Mouse (Mus musculus): ENCODE data around the gene Myo1f. TPM values are rescaled to one million over a fixed set of nuclear protein-coding genes. Genes with fewer than 3 reads are reported as not detected.
A peak's percentile ranks its signal among the peaks of the same experiment; 100 is the strongest.

Myo1f gene
- polyA plus RNA-seq, 1 experiment, result 2.7 TPM

DNA sequence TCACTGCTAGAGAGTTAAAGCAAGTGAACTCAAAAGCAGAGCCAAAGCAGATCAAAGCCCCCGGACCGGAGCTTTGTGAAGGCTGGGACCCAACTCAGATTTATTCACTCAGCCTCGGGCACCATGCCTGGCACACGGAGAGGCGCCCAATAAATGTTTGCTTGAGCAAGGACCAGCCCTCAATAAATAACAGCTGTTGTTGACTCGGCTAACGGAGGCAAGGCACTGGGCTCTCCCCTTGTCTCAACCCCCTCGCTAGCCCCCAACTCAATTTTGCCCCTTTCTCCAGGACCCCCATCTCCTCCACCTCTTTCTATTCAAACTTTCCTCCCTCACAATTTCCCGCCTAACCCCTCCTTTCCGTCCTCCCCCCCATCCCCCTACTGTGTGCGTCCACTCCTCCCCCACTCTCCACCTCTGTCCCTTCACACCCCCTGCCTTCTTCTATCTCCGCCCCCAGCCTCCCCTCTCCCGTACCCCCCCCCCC lies 32.0 kb upstream of the Myo1f start:
- TF ChIP-seq CTCF (conservative IDR thresholded peaks at IDR 0.05; ENCODE audit: insufficient read depth, insufficient read length, low read depth, low read length), result no peak
- DNase-seq, result peak; percentile 10
- peak overlapping the region; percentile 72 for H3K4me3 ChIP-seq (ENCODE audit: insufficient read depth, low read depth, low read length)
- no peaks in the 10 kb centered on the region for H3K36me3 ChIP-seq (ENCODE audit: control insufficient read depth, insufficient read depth, low read length)
- 11% methylated on average over 13 of the region's 13 CpGs for WGBS
- no peaks in the 10 kb centered on the region for H3K4me1 ChIP-seq (ENCODE audit: control insufficient read depth, insufficient read depth, low read length)
- H3K27ac ChIP-seq (ENCODE audit: insufficient read depth, low read depth, low read length), result no peak overlapping the region
- H3K27me3 ChIP-seq (replicated peaks; ENCODE audit: control insufficient read depth, insufficient read depth, low read length), result no peaks in the 10 kb centered on the region

DNA sequence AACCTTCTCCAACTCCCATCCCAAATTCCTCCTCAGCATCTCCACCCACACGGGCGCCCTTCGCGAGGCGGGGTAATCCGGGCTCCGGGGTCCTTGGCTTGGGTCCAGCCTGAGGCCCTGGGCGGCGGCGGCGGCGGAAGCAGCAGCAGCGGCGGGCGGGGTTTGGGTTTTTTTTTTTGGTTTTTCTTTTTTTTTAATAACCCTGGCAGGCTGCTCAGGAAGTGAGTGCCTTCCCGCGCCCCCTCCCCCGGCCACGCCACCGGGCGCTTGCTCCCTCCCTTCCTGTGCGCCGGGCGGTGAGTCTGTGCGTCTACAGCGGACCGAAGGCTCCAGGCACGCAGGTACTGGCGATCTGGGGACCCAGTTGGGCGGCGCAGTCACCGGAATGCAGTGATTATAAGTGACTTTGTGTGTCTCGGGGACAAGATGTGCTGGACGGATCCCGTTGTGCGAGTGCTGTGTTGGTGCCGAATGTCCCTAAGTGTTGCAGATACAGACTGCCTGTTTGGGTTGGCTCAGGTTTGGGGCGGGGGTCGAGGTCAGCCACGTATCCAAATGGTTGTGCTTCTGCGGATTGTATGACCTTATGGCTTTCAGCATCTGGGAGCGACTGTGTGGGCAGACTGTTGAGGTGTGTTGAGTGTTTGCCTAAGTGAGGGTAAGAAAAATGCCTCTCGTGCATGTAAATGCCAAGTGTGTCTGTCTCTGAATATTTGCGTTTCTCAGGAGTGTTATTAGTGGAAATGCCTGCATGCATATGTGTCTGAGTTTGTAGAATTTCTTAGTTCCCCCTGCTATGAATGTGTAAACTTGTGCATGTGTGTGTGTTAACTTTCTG lies 31.4 kb upstream of the Myo1f start, which contains the start of gene Adamts10:
Gene Adamts10, plus strand, starts transcription at position 287 of the 838 bp plus-strand sequence.
- Histone ChIP-seq H3K36me3 (ENCODE audit: control insufficient read depth, insufficient read depth, low read length) (no peaks in the 10 kb centered on the region), H3K27me3 (replicated peaks; ENCODE audit: control insufficient read depth, insufficient read depth, low read length) (no peaks in the 10 kb centered on the region), H3K4me3 (ENCODE audit: insufficient read depth, low read depth, low read length) (peak within 1 kb of the TSS; percentile 72), H3K4me1 (ENCODE audit: control insufficient read depth, insufficient read depth, low read length) (no peaks in the 10 kb centered on the region), H3K27ac (ENCODE audit: insufficient read depth, low read depth, low read length) (peak within 1 kb of the TSS; percentile 37)
- 1% methylated on average over 44 of the region's 44 CpGs for WGBS
- peak; percentile 84 for DNase-seq
- TF ChIP-seq POLR2A (IDR thresholded peaks at IDR 0.05; ENCODE audit: low read depth, low read length), result no peak
- no peak for TF ChIP-seq CTCF (conservative IDR thresholded peaks at IDR 0.05; ENCODE audit: insufficient read depth, insufficient read length, low read depth, low read length)

DNA sequence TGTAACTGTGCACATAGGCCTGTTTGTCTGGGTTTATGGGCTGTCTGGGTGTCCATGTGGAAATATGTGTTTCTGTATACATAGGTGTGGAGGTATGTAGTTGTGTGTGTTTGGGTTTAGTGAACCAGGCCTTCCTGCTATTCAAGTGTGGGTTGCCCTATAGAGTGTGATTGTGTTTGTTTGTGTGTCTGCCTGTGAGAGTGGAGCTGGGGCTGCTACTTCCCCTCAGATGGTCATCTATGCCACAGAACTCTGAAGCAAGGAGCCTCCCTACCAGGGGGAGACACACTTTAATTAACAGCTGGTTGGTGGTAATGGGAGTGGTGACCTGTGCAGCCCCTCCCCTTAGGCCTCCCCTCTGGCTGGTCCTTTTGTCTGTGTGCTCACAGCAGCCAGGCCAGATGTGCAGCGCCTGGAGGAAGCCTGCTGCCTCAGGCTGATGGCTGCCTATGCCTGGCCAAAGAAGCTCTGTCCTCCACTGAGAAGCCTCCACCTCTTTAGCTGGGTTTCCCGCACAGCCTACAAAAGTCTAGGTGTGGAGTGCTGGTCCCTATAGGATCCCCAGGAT lies 30.6 kb upstream of the Myo1f start:
- Histone ChIP-seq H3K36me3 (ENCODE audit: control insufficient read depth, insufficient read depth, low read length) (no peaks in the 10 kb centered on the region), H3K27ac (ENCODE audit: insufficient read depth, low read depth, low read length) (no peak overlapping the region; the same call in 1 of the 2 replicates), H3K4me1 (ENCODE audit: control insufficient read depth, insufficient read depth, low read length) (no peaks in the 10 kb centered on the region), H3K4me3 (ENCODE audit: insufficient read depth, low read depth, low read length) (peak overlapping the region; percentile 72), H3K27me3 (replicated peaks; ENCODE audit: control insufficient read depth, insufficient read depth, low read length) (no peaks in the 10 kb centered on the region)
- TF ChIP-seq POLR2A (IDR thresholded peaks at IDR 0.05; ENCODE audit: low read depth, low read length) (no peak), CTCF (conservative IDR thresholded peaks at IDR 0.05; ENCODE audit: insufficient read depth, insufficient read length, low read depth, low read length) (no peak)
- peak; percentile 6 for DNase-seq
- WGBS, result 51% methylated on average over 2 of the region's 2 CpGs

DNA sequence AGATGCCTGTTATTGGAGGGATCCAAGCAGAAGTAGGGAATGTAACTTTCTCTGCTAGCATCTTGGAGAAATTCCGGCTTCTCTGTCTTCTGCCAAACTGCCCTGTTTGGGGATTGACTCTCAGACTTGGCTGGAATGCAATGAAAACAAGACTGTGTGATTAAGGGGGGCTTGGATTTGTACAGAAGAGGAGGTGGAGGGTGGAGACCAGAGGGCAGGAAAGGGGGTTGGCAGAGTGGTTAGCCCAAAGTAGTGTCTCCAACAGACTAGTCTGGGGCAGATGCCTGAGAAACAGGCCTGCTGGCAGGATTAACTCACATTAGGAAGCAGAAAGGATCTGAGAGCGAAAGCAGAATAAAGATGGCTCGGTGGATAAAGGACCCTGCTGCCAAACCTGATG lies 29.0 kb upstream of the Myo1f start:
- Histone ChIP-seq H3K4me1 (ENCODE audit: control insufficient read depth, insufficient read depth, low read length) (no peaks in the 10 kb centered on the region), H3K36me3 (ENCODE audit: control insufficient read depth, insufficient read depth, low read length) (no peaks in the 10 kb centered on the region), H3K27me3 (replicated peaks; ENCODE audit: control insufficient read depth, insufficient read depth, low read length) (no peaks in the 10 kb centered on the region), H3K4me3 (ENCODE audit: insufficient read depth, low read depth, low read length) (no peak overlapping the region), H3K27ac (ENCODE audit: insufficient read depth, low read depth, low read length) (no peak overlapping the region)
- TF ChIP-seq CTCF (conservative IDR thresholded peaks at IDR 0.05; ENCODE audit: insufficient read depth, insufficient read length, low read depth, low read length) (no peak), POLR2A (IDR thresholded peaks at IDR 0.05; ENCODE audit: low read depth, low read length) (no peak)
- WGBS, result 66% methylated on average over 3 of the region's 3 CpGs
- peak; percentile 47 for DNase-seq

DNA sequence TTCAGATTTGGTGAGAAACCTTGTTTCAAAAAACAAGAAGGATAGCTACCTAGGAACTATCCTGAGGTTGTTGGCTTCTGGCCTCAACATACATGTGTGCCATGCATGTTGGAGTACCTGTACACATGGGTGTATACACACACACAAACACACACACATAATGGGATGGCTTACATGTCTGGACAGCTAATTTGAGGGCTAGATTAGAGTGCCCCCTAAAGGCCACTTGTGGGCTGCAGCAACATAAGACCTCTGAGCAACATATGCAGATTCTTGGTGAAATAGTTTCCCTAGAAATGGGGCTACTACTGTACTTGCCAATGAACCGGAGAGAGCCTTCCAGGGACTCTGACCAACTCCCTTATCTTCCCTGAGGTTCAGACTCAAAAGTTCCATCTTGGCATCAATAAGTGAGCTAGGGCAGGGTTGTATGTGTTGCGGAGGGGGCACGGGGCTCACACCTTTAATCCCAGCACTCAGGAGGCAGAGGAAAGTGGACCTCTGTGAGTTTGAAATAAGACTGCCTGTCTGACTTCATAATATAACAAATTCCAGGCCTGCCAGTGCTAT lies 16.3 kb upstream of the Myo1f start:
- DNase-seq, result peak; percentile 61
- 90% methylated on average over 3 of the region's 3 CpGs for WGBS
- no peaks in the 10 kb centered on the region for H3K36me3 ChIP-seq (ENCODE audit: control insufficient read depth, insufficient read depth, low read length)
- no peak overlapping the region for H3K4me3 ChIP-seq (ENCODE audit: insufficient read depth, low read depth, low read length)
- H3K27me3 ChIP-seq (replicated peaks; ENCODE audit: control insufficient read depth, insufficient read depth, low read length), result no peaks in the 10 kb centered on the region
- no peak overlapping the region for H3K27ac ChIP-seq (ENCODE audit: insufficient read depth, low read depth, low read length)
- H3K4me1 ChIP-seq (ENCODE audit: control insufficient read depth, insufficient read depth, low read length), result no peaks in the 10 kb centered on the region
- peak; percentile 69 for TF ChIP-seq CTCF (conservative IDR thresholded peaks at IDR 0.05; ENCODE audit: insufficient read depth, insufficient read length, low read depth, low read length)
- TF ChIP-seq POLR2A (IDR thresholded peaks at IDR 0.05; ENCODE audit: low read depth, low read length), result no peak

DNA sequence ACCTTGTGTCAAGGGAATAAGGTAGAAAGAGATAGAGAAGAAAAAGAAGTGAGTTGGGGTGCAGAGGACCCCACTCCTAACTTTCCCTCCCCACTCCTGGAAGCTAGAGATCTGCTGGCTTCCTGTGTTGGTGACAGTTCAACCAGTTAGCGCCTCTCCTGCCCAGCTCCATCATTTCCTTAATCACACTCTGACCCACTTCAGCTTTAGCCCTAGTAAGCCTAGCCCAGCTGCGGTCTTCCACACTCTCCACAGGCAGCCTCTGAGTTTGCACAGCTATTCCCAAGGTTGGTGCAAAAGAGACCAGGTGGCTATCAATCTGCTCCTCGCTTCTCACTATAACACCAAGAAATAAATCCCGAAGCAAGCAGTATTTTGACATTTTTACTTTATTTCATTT lies 15.6 kb upstream of the Myo1f start:
- no peak for TF ChIP-seq POLR2A (IDR thresholded peaks at IDR 0.05; ENCODE audit: low read depth, low read length)
- TF ChIP-seq CTCF (conservative IDR thresholded peaks at IDR 0.05; ENCODE audit: insufficient read depth, insufficient read length, low read depth, low read length), result no peak
- Histone ChIP-seq H3K27ac (ENCODE audit: insufficient read depth, low read depth, low read length) (no peak overlapping the region), H3K27me3 (replicated peaks; ENCODE audit: control insufficient read depth, insufficient read depth, low read length) (no peaks in the 10 kb centered on the region), H3K36me3 (ENCODE audit: control insufficient read depth, insufficient read depth, low read length) (no peaks in the 10 kb centered on the region), H3K4me3 (ENCODE audit: insufficient read depth, low read depth, low read length) (no peak overlapping the region), H3K4me1 (ENCODE audit: control insufficient read depth, insufficient read depth, low read length) (no peaks in the 10 kb centered on the region)
- DNase-seq, result no peak
- WGBS, result 95% methylated on average over 4 of the region's 4 CpGs

DNA sequence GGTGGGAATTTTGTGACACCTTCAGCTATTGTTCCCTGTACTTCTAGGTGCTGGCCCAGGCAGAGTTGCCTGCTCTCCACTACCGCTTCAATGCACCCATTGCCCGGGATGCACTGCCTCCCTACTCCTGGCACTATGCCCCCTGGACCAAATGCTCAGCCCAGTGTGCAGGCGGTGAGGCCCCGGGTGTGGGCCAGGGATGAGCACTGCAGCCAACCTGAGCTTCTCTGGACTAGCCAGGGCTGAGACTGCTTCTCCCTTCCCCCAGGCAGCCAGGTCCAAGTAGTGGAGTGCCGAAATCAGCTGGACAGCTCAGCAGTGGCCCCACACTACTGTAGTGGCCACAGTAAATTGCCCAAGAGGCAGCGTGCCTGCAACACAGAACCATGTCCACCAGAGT lies 6.3 kb upstream of the Myo1f start:
- WGBS, result 87% methylated on average over 6 of the region's 6 CpGs
- Histone ChIP-seq H3K27ac (ENCODE audit: insufficient read depth, low read depth, low read length) (no peak overlapping the region), H3K4me1 (ENCODE audit: control insufficient read depth, insufficient read depth, low read length) (no peaks in the 10 kb centered on the region), H3K4me3 (ENCODE audit: insufficient read depth, low read depth, low read length) (no peak overlapping the region), H3K27me3 (replicated peaks; ENCODE audit: control insufficient read depth, insufficient read depth, low read length) (no peaks in the 10 kb centered on the region), H3K36me3 (ENCODE audit: control insufficient read depth, insufficient read depth, low read length) (no peaks in the 10 kb centered on the region)
- TF ChIP-seq CTCF (conservative IDR thresholded peaks at IDR 0.05; ENCODE audit: insufficient read depth, insufficient read length, low read depth, low read length), result no peak
- no peak for DNase-seq

All from kidney, adult 2 months (tissue).